Mouse (Mus musculus) lung, postnatal 0 days (tissue): Measurements from ENCODE around the gene Dpagt1. TPM values are rescaled to one million over a fixed set of nuclear protein-coding genes. Genes with fewer than 3 reads are reported as not detected.
A peak's percentile ranks its signal among the peaks of the same experiment; 100 is the strongest.

Source experiments
- ATAC-seq: fragments of 200-750 bp; cut with Nextera tagmentation; 2 replicates; pipeline ENCODE4 v1.8.0; 2017; ENCODE audit warnings: moderate library complexity
- DNase-seq: peaks from one replicate; pipeline ENCODE4 v3.0.0-alpha.2; 2016; ENCODE audit warnings: low spot score
- H3K27ac ChIP-seq: fragments of 300-500 bp; sonication (generic); 2 replicates; pipeline ENCODE4 v1.5.1; 2014; ENCODE audit warnings: antibody characterized with exemption, mild to moderate bottlenecking, low read length, mixed read lengths
- H3K27me3 ChIP-seq: fragments of 300-500 bp; sonication (generic); replicated peaks from 2 replicates; pipeline ENCODE4 v1.6.1; 2014; ENCODE audit warnings: low read length, mixed read lengths; ENCODE audit not compliant: insufficient read depth
- H3K36me3 ChIP-seq: fragments of 300-500 bp; sonication (generic); 2 replicates; pipeline ENCODE4 v1.6.1; 2014; ENCODE audit warnings: low read length, mixed read lengths; ENCODE audit not compliant: insufficient read depth
- H3K4me1 ChIP-seq: fragments of 300-500 bp; sonication (generic); 2 replicates; pipeline ENCODE4 v1.6.1; 2014; ENCODE audit warnings: antibody characterized with exemption, low read depth, low read length, mixed read lengths; ENCODE audit not compliant: insufficient read depth
- H3K4me2 ChIP-seq: fragments of 300-500 bp; sonication (generic); replicated peaks from 2 replicates; pipeline ENCODE4 v1.6.1; 2014; ENCODE audit warnings: low read depth, mild to moderate bottlenecking, low read length, moderate library complexity, mixed read lengths
- H3K4me3 ChIP-seq: fragments of 300-500 bp; sonication (generic); 2 replicates; pipeline ENCODE4 v1.5.1; 2014; ENCODE audit warnings: low read depth, low read length
- H3K9ac ChIP-seq: fragments of 300-500 bp; sonication (generic); replicated peaks from 2 replicates; pipeline ENCODE4 v1.6.1; 2014; ENCODE audit warnings: low read depth, mild to moderate bottlenecking
- H3K9me3 ChIP-seq: fragments of 300-500 bp; sonication (generic); 2 replicates; pipeline ENCODE4 v1.6.1; 2016; ENCODE audit warnings: low read length, mixed read lengths
- CTCF ChIP-seq: IDR thresholded peaks from 2 replicates; pipeline ENCODE4 v1.5.1; 2016; ENCODE audit warnings: antibody characterized with exemption, mild to moderate bottlenecking
- EP300 ChIP-seq: IDR thresholded peaks from 2 replicates; pipeline ENCODE4 v1.6.1; 2016; ENCODE audit warnings: antibody characterized with exemption, mild to moderate bottlenecking, control low read depth
- WGBS: fragments of 180-500 bp; shearing (Covaris S2); extraction: QIAGEN DNeasy Blood & Tissue Kit; methylation state at CpG from one replicate; pipeline ENCODE4 v1.1.7; 2014; 5-methylcytosine and 5-hydroxymethylcytosine counted together
- polyA plus RNA-seq: library from polyadenylated mRNA; unstranded; fragments of >200 nt; fragmentation: Nextera tagmentation; extraction: Ambion mirVana; gene quantifications from 2 replicates; pipeline ENCODE4 v1.2.1, GENCODE M21; 2015

Dpagt1 gene
- polyA plus RNA-seq, 1 experiment from 2014 or later: 42.1 TPM

DNA sequence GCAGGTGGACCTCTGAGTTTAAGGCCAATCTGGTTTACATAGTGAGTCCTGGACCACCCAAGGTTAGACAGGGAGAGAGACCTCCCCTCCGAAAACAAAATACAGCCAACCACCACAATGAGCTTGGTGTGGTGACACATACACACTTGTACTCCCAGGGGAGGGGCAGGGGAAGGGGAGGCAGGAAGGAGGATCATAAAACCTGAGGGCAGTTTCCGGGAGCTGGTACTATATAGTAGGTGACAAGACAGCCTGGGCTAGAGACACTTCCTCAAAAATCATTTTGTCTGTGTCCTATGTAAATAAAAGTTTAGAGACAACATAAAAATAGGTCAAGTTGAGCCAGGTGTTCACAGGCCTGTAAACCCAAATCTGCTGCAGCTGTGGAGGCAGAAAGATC lies 18.6 kb upstream of the Dpagt1 start:
- Histone ChIP-seq H3K36me3 (no peaks in the 10 kb centered on the region), H3K27me3 (no peaks in the 10 kb centered on the region), H3K4me3 (no peak overlapping the region), H3K9me3 (no peaks in the 10 kb centered on the region), H3K4me2 (no peak overlapping the region), H3K9ac (no peak overlapping the region), H3K27ac (no peak overlapping the region), H3K4me1 (peaks cover 5% of the 10 kb centered on the region; the same call in 1 of the 2 replicates)
- TF ChIP-seq CTCF: no peak
- no peak for TF ChIP-seq EP300
- ATAC-seq (no peak), DNase-seq (no peak)
- WGBS: 64% methylated on average over 2 of the region's 2 CpGs

GRCm38 (mm10) chr9:44309756-44310155 lies 16.1 kb upstream of the Dpagt1 start:
- peaks cover 2% of the 10 kb centered on the region; the same call in 1 of the 2 replicates for H3K4me1 ChIP-seq
- H3K27me3 ChIP-seq: no peaks in the 10 kb centered on the region
- H3K27ac ChIP-seq: no peak overlapping the region
- no peak overlapping the region for H3K4me2 ChIP-seq
- 67% methylated on average over 3 of the region's 3 CpGs for WGBS
- no peak for DNase-seq
- no peaks in the 10 kb centered on the region for H3K9me3 ChIP-seq
- H3K36me3 ChIP-seq: peaks cover 12% of the 10 kb centered on the region; the same call in 1 of the 2 replicates
- H3K4me3 ChIP-seq: no peak overlapping the region
- no peak for ATAC-seq
- TF ChIP-seq CTCF (no peak), EP300 (no peak)
- H3K9ac ChIP-seq: no peak overlapping the region

DNA sequence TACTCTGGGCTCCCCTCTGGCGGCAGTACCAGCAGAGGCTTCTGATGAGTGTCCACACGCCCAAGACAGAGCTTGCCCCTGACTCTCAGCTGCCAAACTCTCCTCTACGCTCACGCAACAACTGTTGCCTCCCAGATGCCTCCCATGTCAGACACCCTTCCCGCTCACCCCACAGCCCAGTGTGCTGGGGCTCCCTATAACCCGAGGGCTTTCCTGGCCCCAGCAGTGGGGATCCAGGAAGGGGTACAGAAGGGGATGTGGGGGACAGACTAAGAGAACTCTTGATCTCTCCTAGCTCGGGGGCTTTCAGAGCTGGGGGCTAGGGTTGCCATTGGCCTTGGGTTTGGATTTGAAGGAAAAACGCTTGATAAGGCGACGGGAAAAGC lies 15.1 kb upstream of the Dpagt1 start:
- peak overlapping the region; percentile 76 for H3K27ac ChIP-seq
- H3K9me3 ChIP-seq: no peaks in the 10 kb centered on the region
- H3K4me1 ChIP-seq: no peaks in the 10 kb centered on the region
- no peak overlapping the region for H3K4me3 ChIP-seq
- DNase-seq (no peak), ATAC-seq (no peak)
- peaks cover 19% of the 10 kb centered on the region for H3K36me3 ChIP-seq
- TF ChIP-seq EP300 (no peak), CTCF (0 out of 2 replicates have a peak, but pooled peaks have one; percentile 15)
- no peak overlapping the region for H3K9ac ChIP-seq
- 33% methylated on average over 10 of the region's 10 CpGs for WGBS
- H3K4me2 ChIP-seq: peak overlapping the region; percentile 28; the same call in 1 of the 2 replicates
- no peaks in the 10 kb centered on the region for H3K27me3 ChIP-seq

DNA sequence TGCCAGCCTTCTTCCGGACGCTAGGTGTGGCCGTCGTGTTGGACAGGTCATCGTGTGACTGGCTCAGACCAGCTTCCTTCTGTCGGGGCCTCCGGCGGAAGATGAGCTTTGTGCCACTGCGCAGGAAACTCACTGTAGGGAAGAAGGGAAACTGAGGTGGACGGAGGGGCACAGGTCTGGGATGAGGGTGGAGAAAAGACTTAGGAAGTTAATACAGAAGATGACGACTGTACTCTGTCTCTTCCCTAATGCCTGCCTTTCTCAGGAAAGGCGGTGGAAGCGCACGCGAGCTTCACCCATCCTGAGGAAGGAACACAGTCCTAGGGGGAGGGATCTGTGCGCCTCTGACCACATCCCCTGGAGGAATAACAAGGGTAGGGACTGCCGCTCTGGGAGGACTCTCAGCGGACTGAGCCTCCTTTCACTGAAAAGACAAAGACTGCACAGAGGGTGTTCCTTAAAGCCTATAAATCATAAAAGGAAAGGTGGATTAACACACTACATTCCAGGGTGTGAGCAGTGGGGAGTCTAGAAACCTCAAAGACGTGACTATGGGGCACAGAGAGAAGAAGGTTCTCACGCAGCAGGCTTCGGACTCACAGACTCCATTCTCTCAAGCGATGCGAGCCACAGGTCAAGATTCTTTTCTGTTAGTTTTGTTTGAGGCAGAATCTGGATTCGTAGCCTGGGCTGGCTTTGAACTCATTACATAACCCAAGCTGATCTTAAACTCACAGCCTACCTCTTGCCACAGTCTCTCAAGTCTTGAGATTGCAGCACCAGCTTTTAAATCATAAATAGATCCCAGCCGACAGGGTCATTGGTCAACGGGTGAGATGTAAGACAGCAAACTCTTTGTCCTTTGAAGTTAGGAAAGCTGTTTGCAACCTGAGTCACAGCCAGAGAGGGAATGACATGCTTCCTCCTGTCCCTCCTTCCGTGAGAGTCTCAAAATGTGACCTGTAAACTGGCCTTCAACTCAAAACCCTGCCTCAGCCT lies 14.4 kb upstream of the Dpagt1 start:
- ATAC-seq (peak; percentile 91), DNase-seq (peak; percentile 49)
- Histone ChIP-seq H3K4me1 (no peaks in the 10 kb centered on the region), H3K9ac (no peak overlapping the region), H3K27ac (peak overlapping the region; percentile 76), H3K4me3 (no peak overlapping the region), H3K4me2 (peak overlapping the region; percentile 28; the same call in 1 of the 2 replicates), H3K36me3 (peaks cover 20% of the 10 kb centered on the region), H3K27me3 (no peaks in the 10 kb centered on the region), H3K9me3 (no peaks in the 10 kb centered on the region)
- WGBS: 23% methylated on average over 27 of the region's 27 CpGs
- TF ChIP-seq CTCF (peak; percentile 39), EP300 (peak; percentile 62)

GRCm38 (mm10) chr9:44313476-44314256 lies 12.2 kb upstream of the Dpagt1 start:
- H3K9ac ChIP-seq: no peak overlapping the region
- no peaks in the 10 kb centered on the region for H3K27me3 ChIP-seq
- H3K4me2 ChIP-seq: no peak overlapping the region
- 79% methylated on average over 19 of the region's 19 CpGs for WGBS
- H3K9me3 ChIP-seq: no peaks in the 10 kb centered on the region
- H3K27ac ChIP-seq: no peak overlapping the region
- H3K4me1 ChIP-seq: peaks cover 4% of the 10 kb centered on the region; the same call in 1 of the 2 replicates
- peaks cover 20% of the 10 kb centered on the region for H3K36me3 ChIP-seq
- TF ChIP-seq EP300 (no peak), CTCF (no peak)
- DNase-seq: no peak
- H3K4me3 ChIP-seq: no peak overlapping the region
- no peak for ATAC-seq

GRCm38 (mm10) chr9:44314257-44314547 lies 11.6 kb upstream of the Dpagt1 start:
- Histone ChIP-seq H3K4me1 (peaks cover 9% of the 10 kb centered on the region; the same call in 1 of the 2 replicates), H3K9ac (no peak overlapping the region), H3K27ac (no peak overlapping the region), H3K36me3 (peaks cover 20% of the 10 kb centered on the region), H3K27me3 (no peaks in the 10 kb centered on the region), H3K4me2 (no peak overlapping the region), H3K9me3 (no peaks in the 10 kb centered on the region), H3K4me3 (no peak overlapping the region)
- TF ChIP-seq CTCF (no peak), EP300 (no peak)
- no peak for DNase-seq
- WGBS: 69% methylated on average over 4 of the region's 4 CpGs
- ATAC-seq: no peak
